Mouse (Mus musculus) thymus, postnatal 25 days (tissue): Measurements from ENCODE around the gene Pgs1.

Source experiments
- DNase-seq: peaks from one replicate; pipeline ENCODE4 v3.0.0; 2022

Gene Pgs1

DNA sequence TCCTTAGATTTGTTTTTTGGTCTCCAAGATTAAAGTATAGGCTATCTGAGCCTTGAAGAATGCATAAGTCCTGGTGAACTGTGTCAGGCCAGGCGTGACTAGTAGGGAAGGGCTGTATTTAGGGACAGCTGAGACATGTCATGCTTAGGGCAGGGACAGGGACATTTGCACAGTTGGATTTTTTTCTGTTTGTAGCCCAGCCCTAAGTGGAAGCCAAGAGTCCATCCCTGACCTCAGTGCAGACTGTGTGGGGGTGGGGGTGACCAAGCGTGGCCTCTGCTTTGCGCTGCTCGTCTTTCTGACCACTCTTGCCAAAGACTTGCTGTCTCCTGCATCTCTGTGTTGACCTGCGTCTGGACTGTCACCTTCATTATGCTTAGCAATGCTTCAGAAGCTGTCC is 18.1 kb downstream of the Pgs1 start:
- DNase-seq, result no peak

DNA sequence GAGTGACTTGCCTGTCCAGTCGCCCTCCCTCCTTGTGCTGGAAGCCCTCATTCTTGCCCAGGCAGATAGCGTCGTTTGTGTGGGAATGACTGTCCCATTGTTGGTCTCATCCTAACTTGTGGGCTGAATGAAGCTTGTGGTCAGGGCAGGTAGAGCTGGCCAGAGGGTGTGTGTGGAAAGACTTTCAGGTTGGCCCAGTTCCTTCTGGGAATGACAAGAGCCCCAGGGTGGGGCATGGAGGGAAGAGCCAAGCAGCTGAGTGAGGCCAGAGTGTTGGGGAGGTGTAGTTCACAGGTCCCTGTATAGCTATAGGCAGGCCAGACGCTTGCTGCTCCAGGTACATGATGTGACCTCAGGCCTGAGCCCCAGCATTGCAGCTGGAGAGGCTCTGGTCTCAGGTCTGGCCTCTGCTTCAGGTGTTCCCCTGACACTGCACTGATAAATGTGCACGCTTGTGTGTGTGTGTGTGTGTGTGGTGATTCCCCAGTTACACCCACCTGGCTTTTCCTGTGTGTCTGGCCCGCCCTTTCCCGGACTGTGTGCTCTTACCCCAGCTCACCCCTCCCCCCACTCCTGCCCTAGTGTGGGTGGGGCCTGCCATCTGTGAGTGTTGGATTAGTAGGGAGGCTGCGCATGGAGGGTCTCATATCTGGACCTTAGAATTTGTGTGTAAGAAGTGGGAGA is 21.5 kb downstream of the Pgs1 start:
- DNase-seq, result no peak

DNA sequence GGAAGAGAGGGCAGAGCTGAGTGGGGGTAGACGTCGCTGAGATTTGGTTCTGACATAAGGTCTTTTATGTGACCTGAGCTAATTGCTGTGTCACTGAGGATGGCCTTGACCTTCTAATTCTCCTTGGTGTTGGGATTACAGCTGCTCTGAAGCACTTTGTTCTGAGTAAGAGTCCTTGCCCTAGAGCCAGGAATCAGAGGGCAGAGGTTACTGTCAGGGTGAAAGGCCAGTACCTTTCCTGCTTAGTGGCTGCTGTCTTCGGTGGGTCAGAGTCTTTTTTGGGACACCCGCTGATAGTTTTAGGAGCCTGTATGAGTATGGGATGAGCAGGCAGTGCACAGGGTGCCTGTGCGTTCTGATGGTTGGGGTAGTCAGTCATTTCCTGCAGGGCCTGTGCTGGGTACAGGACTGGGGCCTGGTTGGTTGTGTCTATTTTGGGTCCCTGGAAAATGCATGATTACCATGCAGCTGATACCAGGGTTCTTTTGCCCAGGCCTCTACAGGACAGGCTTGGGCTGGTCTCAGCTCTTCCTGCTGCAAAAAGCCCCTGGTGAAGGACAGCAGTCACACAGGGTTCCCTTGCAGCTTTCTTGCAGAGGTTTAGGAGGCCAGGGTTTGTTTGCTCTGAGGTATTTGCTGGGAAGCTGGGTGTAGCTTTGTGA is 22.2 kb downstream of the Pgs1 start:
- no peak for DNase-seq

DNA sequence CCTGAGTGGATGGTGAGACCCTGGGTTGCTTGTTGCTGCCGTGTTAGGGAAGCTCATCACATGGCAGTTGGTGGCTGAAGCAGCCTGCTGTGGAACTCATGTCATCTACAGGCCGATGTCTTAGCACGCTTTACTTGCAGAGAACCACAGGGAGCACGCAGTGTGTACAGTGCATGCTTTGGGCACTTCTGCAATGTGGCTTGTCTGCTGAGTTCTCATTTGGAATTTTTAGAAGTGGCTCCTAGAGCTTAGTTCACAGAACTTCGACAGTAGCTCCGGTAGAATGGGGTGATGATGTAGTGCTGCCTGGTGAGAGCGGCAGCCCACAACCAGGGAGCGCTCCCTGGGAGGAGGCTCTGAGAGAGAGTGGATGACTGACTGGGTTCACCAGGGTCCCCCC is 22.8 kb downstream of the Pgs1 start:
- DNase-seq, result no peak

DNA sequence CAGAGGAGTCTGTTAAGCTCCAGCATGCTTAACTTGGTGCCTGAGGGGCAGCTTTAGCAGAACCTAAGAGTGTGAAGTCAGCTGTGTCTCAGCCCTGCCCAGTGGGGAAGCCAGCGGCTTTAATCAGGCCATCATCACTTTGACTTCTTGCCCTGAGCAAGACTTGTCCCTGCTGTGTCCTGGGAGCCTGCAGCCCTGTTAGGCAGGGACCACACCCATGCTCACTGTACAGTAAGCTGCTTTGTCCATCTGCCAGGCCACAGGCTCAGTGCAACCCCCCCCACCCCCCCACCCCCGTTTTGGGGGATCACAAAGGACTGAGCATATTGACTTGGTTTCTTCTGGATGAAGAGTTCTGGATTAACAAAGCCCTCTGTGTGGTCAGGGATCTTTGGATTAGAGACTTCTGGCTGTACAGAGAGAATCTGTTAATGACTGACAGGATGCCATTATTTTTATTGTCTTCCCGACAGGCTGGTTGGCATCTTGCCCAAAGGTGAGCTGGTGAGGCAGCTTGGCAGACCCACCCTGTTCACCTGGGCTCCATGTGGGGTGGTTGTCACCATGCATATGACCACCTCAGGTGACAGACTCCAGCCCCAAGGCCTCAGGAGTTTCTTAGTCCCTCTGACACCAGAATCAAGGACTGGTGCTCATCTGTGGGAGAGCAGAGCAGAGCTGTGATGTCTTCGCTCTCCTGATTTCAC is 23.9 kb downstream of the Pgs1 start:
- DNase-seq, result no peak

DNA sequence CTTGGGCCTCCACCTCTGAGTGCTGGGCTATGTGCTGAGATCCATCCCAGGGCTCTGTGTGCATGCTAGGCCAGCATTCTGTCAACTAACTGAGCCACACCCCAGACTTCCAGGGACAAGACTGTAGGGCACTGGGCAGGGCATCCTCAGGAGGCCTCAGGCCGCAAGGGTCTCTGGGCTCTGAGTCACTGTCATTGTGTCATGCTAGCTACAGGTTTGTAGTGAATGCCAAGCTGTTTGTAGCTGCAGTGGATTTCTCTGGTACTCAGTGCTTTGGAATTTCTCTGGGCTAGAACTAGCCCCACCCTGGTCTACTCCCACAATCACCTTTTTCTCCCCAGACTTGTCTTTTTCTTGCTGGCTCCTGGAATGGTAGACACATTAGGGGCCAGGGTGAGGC is 26.5 kb downstream of the Pgs1 start:
- DNase-seq, result no peak

DNA sequence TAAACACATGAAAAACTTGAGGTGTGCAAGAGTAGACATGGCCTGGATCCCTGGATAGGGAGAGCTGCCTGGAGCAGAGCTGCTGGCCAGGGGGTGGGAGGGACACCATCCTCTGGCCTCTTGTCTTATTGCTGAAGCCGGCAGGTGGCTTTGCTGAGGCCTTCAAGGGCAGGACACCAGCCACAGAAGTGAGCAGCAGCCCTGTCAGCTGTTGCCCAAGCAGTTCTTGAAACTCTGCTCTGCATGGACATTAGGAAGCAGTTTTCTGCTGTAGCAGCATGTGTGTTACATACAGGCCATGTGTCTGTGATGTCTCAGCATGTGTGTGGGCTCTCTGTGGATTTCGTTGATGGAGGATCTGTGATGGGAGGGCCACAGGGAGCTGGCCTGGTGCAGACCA is 27.2 kb downstream of the Pgs1 start:
- no peak for DNase-seq

DNA sequence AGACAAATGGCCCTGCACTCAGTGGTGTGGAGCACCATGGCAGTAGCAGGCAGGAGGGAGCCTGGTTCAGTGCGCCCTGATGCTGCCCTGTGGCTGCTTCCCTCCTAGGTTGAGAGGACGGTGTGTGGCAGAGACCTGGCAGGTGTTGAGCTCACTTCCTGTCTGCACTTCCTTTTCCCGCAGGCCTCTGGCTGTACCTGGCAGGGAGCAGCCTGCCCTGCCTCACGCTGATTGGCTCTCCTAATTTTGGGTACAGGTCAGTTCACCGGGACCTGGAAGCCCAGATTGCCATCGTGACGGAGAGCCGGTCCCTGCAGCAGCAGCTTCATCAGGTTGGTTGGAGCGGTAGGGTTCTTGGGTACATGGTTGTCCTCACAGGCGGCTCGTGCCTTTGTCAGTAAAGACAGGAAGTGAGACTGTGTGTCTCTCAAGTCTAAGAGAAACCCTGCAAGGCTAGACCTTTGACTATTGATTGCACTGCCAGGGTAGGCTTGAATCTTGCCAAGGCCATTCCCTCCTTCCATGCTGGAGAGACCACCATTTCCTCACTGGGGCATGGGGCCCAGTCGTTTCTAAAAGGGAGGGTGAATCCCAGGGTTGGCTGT is 28.4 kb downstream of the Pgs1 start:
- DNase-seq, result peak; percentile 83

DNA sequence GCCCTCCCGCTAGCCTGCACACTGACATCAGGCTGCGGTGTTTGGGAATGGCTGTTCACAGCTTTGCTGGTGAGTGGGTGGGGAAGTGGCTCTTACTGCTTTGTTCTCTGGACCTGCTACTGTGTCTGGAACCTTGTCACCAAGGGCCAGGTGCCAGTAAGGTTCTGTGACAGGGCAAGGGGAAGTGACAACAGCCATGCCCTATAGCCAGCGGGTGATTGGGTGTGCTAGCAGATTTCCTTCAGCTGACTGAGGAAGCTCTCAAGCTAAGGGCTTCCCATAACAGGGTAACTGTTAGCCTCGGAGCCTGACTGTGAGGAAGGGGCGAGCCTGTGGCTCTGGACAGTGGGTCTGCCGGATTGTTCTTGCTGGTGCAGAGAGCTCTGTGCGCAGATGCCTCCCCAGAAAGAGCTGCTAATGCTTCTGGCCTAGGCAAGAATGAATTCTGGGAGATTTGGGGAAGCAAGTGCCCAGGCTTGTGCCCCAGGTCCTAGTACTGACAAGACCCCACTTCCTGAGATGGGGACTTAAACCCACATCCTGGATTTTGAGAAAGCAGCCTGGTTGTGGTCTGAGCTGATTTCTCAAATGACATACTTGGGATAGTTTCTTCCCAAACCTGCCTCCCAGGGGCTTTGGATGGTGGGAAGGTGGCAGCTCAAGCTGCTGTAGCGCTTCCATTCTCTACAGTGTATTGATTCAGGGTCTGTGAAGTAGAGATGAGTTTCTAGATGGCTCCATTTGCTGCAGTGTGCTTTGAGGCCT is 29.5 kb downstream of the Pgs1 start:
- peak; percentile 55 for DNase-seq

DNA sequence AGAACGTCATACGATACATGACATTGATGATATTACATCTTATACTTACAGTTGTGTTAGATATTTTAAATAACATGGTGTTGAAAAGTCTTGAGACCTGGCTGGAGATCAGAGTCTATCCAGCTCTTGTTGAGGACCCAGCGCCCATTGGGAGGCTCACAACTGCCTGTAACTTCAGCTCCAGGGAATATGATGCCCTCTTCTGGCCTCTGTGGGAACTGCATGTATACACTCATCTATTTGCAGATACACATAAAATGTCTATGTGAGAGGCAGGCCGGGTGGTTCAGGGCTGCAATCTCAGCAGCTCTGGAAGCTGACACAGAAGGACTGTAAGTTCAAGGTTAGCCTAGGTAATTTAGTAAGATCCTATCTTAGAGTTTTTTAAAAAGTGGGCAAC is 32.2 kb downstream of the Pgs1 start:
- peak; percentile 52 for DNase-seq

DNA sequence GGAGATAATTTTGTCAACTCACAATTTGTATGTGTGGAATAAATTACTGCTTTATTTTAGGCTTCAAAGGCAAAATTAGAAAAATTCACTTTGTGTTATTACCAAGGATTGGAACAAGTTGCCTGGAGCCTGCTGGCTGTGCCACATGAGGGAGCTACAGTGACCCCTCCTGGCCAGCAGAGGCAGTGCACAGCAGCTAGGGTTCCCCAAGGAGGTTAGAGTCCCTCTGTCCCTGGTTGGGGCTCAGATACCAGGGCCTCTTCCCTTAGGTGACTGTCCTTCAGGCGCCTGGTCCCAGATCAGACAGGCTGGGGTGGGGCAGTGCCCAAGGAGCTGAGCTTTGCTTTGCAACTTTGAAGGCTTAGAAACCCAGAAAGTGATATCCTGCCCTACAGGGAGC is 35.7 kb downstream of the Pgs1 start:
- peak; percentile 83 for DNase-seq

DNA sequence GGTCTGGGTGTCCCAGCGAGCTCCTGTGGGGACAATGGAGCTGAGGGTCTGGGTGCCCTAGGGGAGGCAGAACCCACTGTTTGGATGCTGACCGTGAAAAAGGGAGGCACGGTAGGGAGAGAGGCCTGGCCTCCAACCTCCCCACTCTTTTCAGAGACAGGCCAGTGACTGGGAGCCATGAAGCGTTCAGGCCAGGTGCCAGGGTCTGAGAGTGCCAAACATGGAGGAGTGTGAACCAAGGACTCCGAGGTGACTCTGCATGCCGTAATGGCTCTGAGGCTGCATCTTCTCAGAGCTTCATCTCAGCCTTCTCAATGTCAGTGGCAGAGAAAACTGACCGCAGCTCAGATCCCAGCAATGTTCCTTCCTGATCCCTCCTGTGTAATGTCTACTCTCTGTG is 37.4 kb downstream of the Pgs1 start:
- DNase-seq, result no peak

DNA sequence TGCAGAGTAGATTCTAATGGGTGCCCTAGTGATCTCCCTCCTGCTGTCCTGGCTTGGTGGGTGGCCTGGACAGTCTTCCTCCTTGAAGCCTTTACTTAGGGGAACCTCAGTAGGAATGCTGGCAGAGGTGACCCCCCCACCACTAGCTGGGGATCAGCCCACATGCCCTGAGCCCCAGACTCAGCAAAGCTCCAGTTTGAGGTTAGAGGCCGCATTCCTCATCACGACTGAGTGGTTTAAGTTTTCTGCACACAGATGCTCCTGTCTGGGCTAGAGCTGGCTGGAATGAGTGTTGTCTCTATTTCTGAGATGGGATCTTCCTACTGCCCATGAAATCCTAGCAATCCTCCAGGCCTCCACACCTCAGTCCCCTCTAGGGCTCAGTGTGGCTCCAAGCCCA is 38.0 kb downstream of the Pgs1 start:
- no peak for DNase-seq

DNA sequence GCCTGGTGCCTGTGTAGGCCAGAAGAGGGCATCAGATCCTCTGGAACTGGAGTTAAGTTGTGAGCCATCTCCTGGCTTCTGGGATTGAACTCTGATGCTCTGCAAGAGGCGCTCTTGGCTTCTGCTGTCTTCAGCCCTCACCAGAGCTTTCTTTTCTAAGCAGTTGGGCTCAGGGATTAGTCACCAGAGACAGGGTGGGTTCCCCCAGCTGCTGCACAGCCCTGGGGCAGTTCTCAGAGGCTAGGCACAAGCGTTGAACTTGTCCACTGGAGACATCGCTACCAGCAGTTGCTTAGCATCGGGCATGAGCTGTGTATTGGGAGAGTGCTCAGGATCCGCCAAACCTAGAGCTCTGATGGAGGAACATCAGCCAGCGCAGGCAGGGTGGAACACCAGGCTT is 43.1 kb downstream of the Pgs1 start:
- no peak for DNase-seq

DNA sequence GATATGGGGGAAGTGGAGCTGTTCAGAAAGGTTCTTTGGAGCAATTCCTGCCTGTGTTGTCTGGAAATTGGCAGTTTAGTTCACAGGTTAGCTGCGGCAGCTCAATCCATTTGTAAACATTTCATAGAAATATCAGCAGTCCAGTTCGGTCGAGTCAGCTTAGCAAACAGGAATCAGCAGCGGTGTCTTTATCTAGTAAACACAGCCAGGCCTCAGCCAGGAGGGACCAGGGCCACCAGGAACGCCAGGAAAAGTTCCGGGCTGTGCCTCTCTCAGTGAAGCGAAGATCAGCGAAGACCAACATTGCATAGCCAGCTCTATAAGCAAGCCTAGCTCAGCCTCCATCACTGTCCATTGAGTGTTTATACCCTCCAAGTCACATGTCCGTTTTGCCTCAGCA is 45.0 kb downstream of the Pgs1 start:
- no peak for DNase-seq

DNA sequence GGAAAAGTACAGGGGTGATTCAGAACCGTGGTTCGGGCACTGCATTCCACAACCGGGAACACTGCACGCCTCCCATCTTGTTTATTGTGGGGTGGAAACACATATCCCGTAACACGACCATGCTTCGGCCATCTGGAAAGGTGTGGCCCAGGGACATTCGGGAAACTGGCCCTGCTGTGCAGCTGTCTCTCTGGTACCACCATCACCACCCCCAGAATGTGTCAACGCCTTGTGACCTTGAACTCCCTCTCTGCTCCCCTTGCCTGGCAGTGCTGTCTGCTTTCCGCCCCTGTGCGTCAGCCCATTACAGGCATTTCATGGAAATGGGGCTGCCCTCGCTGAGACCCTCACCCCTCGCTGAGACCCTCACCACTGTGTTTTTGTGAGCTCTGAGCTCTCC is 48.3 kb downstream of the Pgs1 start:
- DNase-seq, result no peak

DNA sequence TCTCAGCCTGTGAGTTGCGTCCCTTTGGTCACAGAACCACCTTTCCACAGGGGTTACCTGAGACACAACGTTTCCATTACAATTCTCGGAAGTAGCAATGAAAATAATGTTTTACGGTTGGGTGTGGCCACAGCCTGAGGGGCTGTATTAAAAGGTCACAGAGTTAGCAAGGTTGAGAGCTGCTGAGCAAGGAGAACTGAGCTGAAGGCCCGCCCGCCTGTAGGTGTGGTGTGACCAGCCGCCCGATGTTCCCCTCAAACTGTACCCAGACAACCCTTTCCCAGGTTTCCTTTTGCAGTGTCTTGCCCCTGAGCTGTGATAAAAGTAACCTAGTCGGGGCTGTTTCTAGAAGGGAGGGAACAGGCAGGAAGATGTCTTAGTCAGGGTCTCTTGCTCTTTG is 49.0 kb downstream of the Pgs1 start:
- no peak for DNase-seq

DNA sequence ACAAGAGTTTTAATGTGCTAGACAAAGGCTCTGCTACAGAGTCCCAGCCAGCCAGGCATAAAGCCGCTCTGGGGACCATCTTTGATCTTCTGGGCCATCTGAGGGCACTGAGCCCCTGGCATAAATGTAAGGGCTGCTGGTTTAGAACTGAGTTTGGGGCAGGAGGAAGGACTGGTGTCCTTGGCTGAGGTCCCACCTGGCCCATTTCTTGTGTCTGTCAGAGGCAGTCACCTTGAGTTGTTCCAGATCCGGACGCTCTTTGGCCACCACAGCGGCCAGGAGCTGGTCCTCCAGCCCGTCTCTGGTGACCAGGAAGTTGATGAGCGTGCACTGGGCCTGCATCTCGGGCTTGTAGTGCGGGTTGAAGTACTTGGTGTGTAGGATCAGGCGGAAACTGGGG is 56.7 kb downstream of the Pgs1 start:
- DNase-seq, result no peak

DNA sequence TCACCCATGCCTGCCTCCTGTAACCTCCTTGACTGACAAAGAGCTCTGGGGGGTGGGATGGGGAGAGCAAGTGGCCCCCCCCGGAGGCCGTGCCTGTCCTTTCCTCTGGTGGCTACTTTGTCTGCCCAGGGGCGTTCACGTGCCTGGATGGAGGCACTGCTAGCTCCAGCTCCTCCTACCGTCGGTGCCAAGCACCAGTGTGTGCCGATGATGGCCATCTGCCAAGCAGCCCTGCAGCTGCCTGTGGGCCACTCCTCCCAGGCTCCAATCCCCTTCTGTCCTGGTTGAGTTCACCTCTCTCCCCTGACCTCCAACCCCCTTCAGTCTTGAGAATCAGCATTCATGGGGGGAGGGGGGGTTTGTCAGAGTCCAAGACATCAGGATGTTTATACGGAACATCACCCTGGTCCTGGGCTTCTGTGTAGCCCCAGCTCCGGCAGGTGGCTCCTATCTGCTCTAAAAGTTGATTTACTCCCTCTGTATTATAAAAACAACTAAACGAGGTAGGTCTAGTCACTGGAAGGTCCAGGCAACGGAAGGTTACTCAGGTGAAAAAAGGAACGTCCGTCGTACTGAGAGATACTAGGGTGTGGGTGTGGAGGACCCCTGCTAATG is 57.3 kb downstream of the Pgs1 start:
- no peak for DNase-seq

DNA sequence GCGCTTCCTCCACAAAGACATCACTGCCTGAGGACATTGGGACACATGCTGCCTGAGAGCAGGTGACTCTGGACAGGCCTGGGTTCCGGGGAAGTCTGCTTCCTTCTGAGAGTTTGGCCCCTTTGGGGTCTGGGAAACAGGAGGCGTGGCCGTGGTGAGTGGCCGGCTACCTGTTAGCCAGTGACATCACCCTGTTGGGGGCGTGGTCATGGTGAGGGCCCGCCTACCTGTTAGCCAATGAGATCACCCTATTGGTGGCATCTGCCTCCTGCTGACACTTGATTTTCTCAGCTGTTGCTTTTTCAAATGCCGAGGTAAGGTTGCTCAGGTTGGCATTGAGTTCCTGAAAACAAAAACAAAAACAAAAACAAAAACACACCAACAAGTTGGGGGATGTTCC is 63.5 kb downstream of the Pgs1 start:
- DNase-seq, result no peak

DNA sequence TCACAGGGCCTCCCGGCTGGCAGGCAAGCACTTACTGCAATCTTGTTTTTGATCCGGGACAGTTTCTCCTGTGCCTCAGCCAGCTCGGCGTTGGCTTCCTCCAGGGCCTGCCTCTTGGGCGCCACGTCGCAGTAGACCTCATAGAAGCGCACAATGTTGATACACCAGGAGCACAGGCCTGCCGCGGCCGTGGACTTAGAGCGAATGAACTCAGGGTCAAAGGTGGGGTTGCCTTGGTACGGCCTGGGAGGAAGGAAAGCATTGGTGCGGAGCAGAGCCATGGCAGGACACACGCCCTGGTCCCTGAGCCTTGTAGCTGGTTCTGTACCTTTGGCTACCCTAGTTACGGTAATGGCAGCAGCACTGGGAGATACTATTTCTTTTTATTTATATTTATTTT is 64.1 kb downstream of the Pgs1 start:
- no peak for DNase-seq

DNA sequence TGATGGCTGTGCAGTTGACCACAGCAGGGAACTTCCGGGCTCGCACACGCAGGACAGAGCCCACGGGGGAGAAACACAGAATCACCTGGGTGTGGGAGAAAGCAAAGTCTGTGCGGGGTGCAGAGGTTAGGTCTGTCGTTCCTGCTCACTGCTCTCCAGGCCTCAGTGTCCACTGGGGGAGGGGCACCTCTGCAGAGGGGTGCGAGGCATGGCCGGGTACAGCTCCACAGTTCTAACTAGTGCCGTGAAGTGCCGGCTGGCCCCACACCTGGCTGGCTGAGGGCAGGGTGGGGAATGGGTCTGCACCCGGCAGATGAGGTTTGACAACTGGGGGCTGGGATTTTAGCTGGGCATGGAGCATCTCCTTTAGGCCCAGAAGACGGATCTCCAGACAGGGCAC is 72.3 kb downstream of the Pgs1 start:
- no peak for DNase-seq

DNA sequence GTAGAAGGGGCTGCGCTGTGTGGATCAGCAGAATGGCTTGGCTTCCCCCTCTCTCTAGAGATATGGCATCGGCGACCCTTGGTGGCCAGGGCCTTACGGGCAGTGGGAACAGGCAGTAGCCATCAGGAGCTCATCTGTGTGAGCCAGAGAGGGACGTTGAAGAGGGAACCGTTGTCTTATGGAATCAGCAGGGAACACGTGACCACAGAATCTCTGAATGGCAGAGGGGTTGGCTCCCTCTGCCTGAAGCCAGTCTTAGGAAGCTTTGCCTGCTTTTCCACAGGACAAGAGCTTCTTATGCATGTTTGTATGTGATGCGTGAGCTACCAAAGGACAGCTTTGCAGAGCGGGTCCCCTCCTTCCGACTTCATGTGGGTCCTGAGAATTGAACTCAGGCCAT is 72.8 kb downstream of the Pgs1 start:
- DNase-seq, result no peak
